ENCODE assay signal across 7 mouse cellular contexts in genomic region chr13:113269777-113270776, GRCm38 (mm10). TPM values are rescaled to one million over a fixed set of nuclear protein-coding genes. Genes with fewer than 3 reads are reported as not detected.
DNase-seq lines count a peak whose midpoint lies in the region; ATAC-seq and TF ChIP-seq lines count a peak whose summit lies in the region.

No protein-coding gene starts in this region.

- peak; percentile 84 for ATAC-seq in intestine, embryonic 15.5 days
- peak; percentile 83 for ATAC-seq in midbrain, embryonic 14.5 days (ENCODE audit: low FRiP score, low TSS enrichment)

- H3K9me3 ChIP-seq in intestine, embryonic 15.5 days = no peaks in the 10 kb centered on the region
- no peaks in the 10 kb centered on the region for H3K9me3 ChIP-seq in midbrain, embryonic 14.5 days (ENCODE audit: control insufficient read depth, low read length)

- H3K4me1 ChIP-seq in cortical plate, adult 2 months (ENCODE audit: control insufficient read depth, insufficient read depth, low read length) = no peaks in the 10 kb centered on the region
- no peaks in the 10 kb centered on the region for H3K4me1 ChIP-seq in intestine, embryonic 15.5 days (replicated peaks)
- no peaks in the 10 kb centered on the region for H3K4me1 ChIP-seq in midbrain, embryonic 14.5 days (ENCODE audit: control insufficient read depth, insufficient read depth, low read length)
- peaks cover 2% of the 10 kb centered on the region; the same call in 1 of the 2 replicates for H3K4me1 ChIP-seq in spleen, adult 2 months (ENCODE audit: control insufficient read depth, insufficient read depth, insufficient read length)

- intact Hi-C loops in gastrocnemius, postnatal 14 days (cut with DNase I; ENCODE audit: low total_unique reads) = loop anchor here (5.0 kb wide), 1 partner anchor 347 kb away; the partner anchor contains the start of gene Snx18
- intact Hi-C loops in left cerebral cortex, postnatal 14 days (cut with DNase I) = loop anchor here (5.0 kb wide), 3 partner anchors 347 to 597 kb away; partner anchors contain the start of gene Snx18

- DNase-seq in adrenal gland, adult 18-20 months (ENCODE audit: low spot score in 2 of 2) = peak; percentile 71 to 73
- DNase-seq in gastrocnemius, postnatal 14 days = peak; percentile 75
- peak; percentile 87 to 89 for DNase-seq in left cerebral cortex, postnatal 14 days (ENCODE audit: low spot score in 2 of 2)
- peak; percentile 94 for DNase-seq in midbrain, embryonic 14.5 days
- peak; percentile 14 to 45 for DNase-seq in spleen, adult 2 months (ENCODE audit: low read depth in 1 of 2, low spot score in 2 of 2)

- TF ChIP-seq POLR2A in cortical plate, adult 2 months (IDR thresholded peaks at IDR 0.05; ENCODE audit: extremely low read depth, insufficient read depth, low read length) = no peak
- TF ChIP-seq POLR2A in spleen, adult 2 months (IDR thresholded peaks at IDR 0.05; ENCODE audit: low read depth, low read length) = no peak

- H3K36me3 ChIP-seq in intestine, embryonic 15.5 days = no peaks in the 10 kb centered on the region
- no peaks in the 10 kb centered on the region for H3K36me3 ChIP-seq in midbrain, embryonic 14.5 days (ENCODE audit: control insufficient read depth, insufficient read depth, low read length)
- no peaks in the 10 kb centered on the region for H3K36me3 ChIP-seq in spleen, adult 2 months (ENCODE audit: control insufficient read depth, insufficient read depth, low read length)

- H3K27ac ChIP-seq in cortical plate, adult 2 months (ENCODE audit: insufficient read depth, low read length) = no peak overlapping the region
- H3K27ac ChIP-seq in intestine, embryonic 15.5 days = no peak overlapping the region
- H3K27ac ChIP-seq in midbrain, embryonic 14.5 days (replicated peaks; ENCODE audit: low read depth, low read length) = no peak overlapping the region
- H3K27ac ChIP-seq in spleen, adult 2 months (ENCODE audit: insufficient read depth, low read length) = no peak overlapping the region

- no peaks in the 10 kb centered on the region for H3K27me3 ChIP-seq in intestine, embryonic 15.5 days (replicated peaks)
- H3K27me3 ChIP-seq in midbrain, embryonic 14.5 days (ENCODE audit: control insufficient read depth, insufficient read depth, low read length) = no peaks in the 10 kb centered on the region
- H3K27me3 ChIP-seq in spleen, adult 2 months (ENCODE audit: control insufficient read depth, insufficient read depth, low read length) = no peaks in the 10 kb centered on the region

- peak; percentile 99 for TF ChIP-seq CTCF in cortical plate, adult 2 months (IDR thresholded peaks at IDR 0.05; ENCODE audit: extremely low read depth, insufficient read depth, low read length)
- TF ChIP-seq CTCF in spleen, adult 2 months (IDR thresholded peaks at IDR 0.05; ENCODE audit: extremely low read depth, insufficient read depth, insufficient read length, insufficient replicate concordance) = peak; percentile 86; the same call in 1 of the 2 replicates

- H3K4me3 ChIP-seq in cortical plate, adult 2 months (ENCODE audit: insufficient read depth, low read length) = no peak overlapping the region
- H3K4me3 ChIP-seq in intestine, embryonic 15.5 days (replicated peaks) = no peak overlapping the region
- no peak overlapping the region for H3K4me3 ChIP-seq in midbrain, embryonic 14.5 days (replicated peaks; ENCODE audit: low read depth, low read length)
- H3K4me3 ChIP-seq in spleen, adult 2 months (ENCODE audit: extremely low read depth, insufficient read depth, insufficient read length) = no peak overlapping the region

- no peak overlapping the region for H3K4me2 ChIP-seq in intestine, embryonic 15.5 days (replicated peaks)
- no peak overlapping the region for H3K4me2 ChIP-seq in midbrain, embryonic 14.5 days (ENCODE audit: low read length)

- no peak overlapping the region for H3K9ac ChIP-seq in intestine, embryonic 15.5 days
- no peak overlapping the region for H3K9ac ChIP-seq in midbrain, embryonic 14.5 days (replicated peaks; ENCODE audit: low read length)

- WGBS in intestine, embryonic 15.5 days = 59% methylated on average over 18 of the region's 18 CpGs
- 46% methylated on average over 18 of the region's 18 CpGs for WGBS in midbrain, embryonic 14.5 days
- 64% methylated on average over 18 of the region's 18 CpGs for WGBS in spleen, adult 2 months

RNA-seq across cellular contexts. Expression of gene BC067074, which starts 22.9 kb away (rescaled TPM):
- 1 to 10 TPM in 1 of 2 experiments, under 1 TPM in 1; 0.76 to 1.2 TPM for total RNA-seq in adrenal gland, adult 18-20 months (2021)
- 0.89 and 1.1 TPM in 2 replicates for polyA plus RNA-seq in cortical plate, adult 2 months (2012; rRNA removed)
- 1 to 10 TPM; 2.0 to 3.1 TPM for total RNA-seq in gastrocnemius, postnatal 14 days (2021)
- 2.6 and 2.8 TPM in 2 replicates for polyA plus RNA-seq in intestine, embryonic 15.5 days (2015; fragmentation: Nextera tagmentation; extraction: Ambion mirVana)
- total RNA-seq in left cerebral cortex, postnatal 14 days (2021) = 1 to 10 TPM in 1 of 2 experiments, under 1 TPM in 1; 0.86 to 1.1 TPM
- 0.40 and 0.83 TPM in 2 replicates for polyA plus RNA-seq in midbrain, embryonic 14.5 days (2014; fragmentation: Nextera tagmentation; extraction: Ambion mirVana)
- 0.08 and 0.12 TPM in 2 replicates for polyA plus RNA-seq in spleen, adult 2 months (2012; rRNA removed)

RNA-seq across cellular contexts. Expression of gene Gzmk, which starts 44.4 kb away (rescaled TPM):
- total RNA-seq in adrenal gland, adult 18-20 months (2021) = under 1 TPM in 1 of 2 experiments, not detected in 1; 0.58 TPM
- polyA plus RNA-seq in cortical plate, adult 2 months (2012; rRNA removed) = 0.17 and 0.19 TPM in 2 replicates
- total RNA-seq in gastrocnemius, postnatal 14 days (2021) = not detected
- not detected in 2 replicates for polyA plus RNA-seq in intestine, embryonic 15.5 days (2015; fragmentation: Nextera tagmentation; extraction: Ambion mirVana)
- total RNA-seq in left cerebral cortex, postnatal 14 days (2021) = not detected
- polyA plus RNA-seq in midbrain, embryonic 14.5 days (2014; fragmentation: Nextera tagmentation; extraction: Ambion mirVana) = not detected in 2 replicates
- polyA plus RNA-seq in spleen, adult 2 months (2012; rRNA removed) = 0.18 and 0.28 TPM in 2 replicates

Comparison
In these comparisons a context has a peak if more than half of its experiments do, and no peak if none do; other contexts are left out.
1. DNase-seq: peak in every context shown above with its lines; median percentile 94 in midbrain, embryonic 14.5 days; 88 in left cerebral cortex, postnatal 14 days; 75 in gastrocnemius, postnatal 14 days; 72 in adrenal gland, adult 18-20 months; 30 in spleen, adult 2 months.